8 mouse cellular contexts compared by ENCODE assay signal in the genomic region with DNA sequence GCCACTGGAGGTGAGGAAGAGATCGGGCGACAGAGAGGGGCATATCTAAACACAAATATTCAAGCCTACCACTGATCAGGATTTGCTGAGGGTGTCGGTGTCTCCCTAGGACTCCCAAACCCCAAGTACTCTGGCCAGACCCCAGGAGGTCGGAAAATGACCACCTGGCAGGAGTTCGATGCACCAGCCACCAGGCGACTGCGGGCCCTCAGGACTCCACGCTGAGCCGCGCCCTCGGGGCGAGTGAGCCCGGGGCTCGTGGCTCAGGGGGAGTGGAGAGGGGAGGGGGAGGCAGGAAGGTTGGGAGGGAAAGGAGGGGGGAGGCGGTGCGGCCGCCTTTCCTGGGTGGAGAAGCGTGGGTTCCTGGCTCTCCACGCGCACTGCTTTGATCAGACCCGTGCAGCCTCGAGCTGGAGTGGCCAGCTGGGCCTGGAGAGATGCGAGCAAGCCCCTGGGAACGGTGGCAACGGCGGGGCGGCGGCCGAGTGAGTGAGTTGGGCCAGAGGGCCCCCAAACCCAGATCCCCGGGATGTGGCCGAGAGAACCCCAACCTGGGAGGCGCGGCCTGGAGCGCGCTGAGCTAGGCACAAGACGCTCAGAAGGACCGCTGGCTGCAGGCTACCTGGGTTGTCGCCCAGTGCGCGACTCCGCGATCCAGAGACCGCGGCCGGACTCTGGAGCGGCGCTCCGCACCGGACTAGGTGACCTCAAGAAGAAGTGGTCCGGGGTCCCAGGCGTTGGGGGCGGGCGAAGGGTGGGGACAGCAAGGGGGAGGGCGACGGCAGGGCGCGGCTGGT. TPM values are rescaled to one million over a fixed set of nuclear protein-coding genes. Genes with fewer than 3 reads are reported as not detected.
DNase-seq lines count a peak whose midpoint lies in the region; ATAC-seq and TF ChIP-seq lines count a peak whose summit lies in the region.

No protein-coding gene starts in this region.

- H3K9ac ChIP-seq in hindbrain, embryonic 14.5 days: no peak overlapping the region
- H3K9ac ChIP-seq in midbrain, postnatal 0 days (replicated peaks; ENCODE audit: low read length, poor library complexity, severe bottlenecking): no peak overlapping the region

- TF ChIP-seq CTCF in brain, embryonic 14.5 days (IDR thresholded peaks at IDR 0.05; ENCODE audit: borderline replicate concordance, extremely low read depth, insufficient read depth, insufficient read length): no peak
- TF ChIP-seq CTCF in midbrain, postnatal 0 days (IDR thresholded peaks at IDR 0.05): no peak

- peak; percentile 27 for DNase-seq in kidney, postnatal 10 days
- DNase-seq in kidney, postnatal 4 days: no peak
- peak; percentile 67 for DNase-seq in brain, embryonic 14.5 days (ENCODE audit: low read depth)
- no peak for DNase-seq in hindbrain, embryonic 14.5 days (ENCODE audit: low spot score)
- no peak for DNase-seq in midbrain, postnatal 0 days (ENCODE audit: low spot score)
- no peak for DNase-seq in urinary bladder, adult 2 months (ENCODE audit: low spot score)
- DNase-seq in left cerebral cortex, postnatal 36 days (ENCODE audit: low spot score in 2 of 2): no peak
- no peak for DNase-seq in adrenal gland, postnatal 36 days

- H3K9me3 ChIP-seq in hindbrain, embryonic 14.5 days (ENCODE audit: control insufficient read depth, low read length): no peaks in the 10 kb centered on the region
- no peaks in the 10 kb centered on the region for H3K9me3 ChIP-seq in midbrain, postnatal 0 days (ENCODE audit: low read length)

- peak; percentile 34; the same call in 1 of the 2 replicates for ATAC-seq in hindbrain, embryonic 14.5 days (ENCODE audit: low FRiP score)
- peak; percentile 24; the same call in 1 of the 2 replicates for ATAC-seq in midbrain, postnatal 0 days (ENCODE audit: low FRiP score)

- H3K4me3 ChIP-seq in hindbrain, embryonic 14.5 days (replicated peaks; ENCODE audit: low read length): peak overlapping the region; percentile 29
- H3K4me3 ChIP-seq in midbrain, postnatal 0 days (ENCODE audit: low read depth, low read length): peak overlapping the region; percentile 23; the same call in 1 of the 2 replicates

- under 1% methylated on average over 46 of the region's 57 CpGs for WGBS in hindbrain, embryonic 14.5 days
- under 1% methylated on average over 42 of the region's 57 CpGs for WGBS in midbrain, postnatal 0 days

- no peaks in the 10 kb centered on the region for H3K36me3 ChIP-seq in hindbrain, embryonic 14.5 days (replicated peaks; ENCODE audit: control insufficient read depth, insufficient read depth)
- H3K36me3 ChIP-seq in midbrain, postnatal 0 days (ENCODE audit: insufficient read depth, low read length): no peaks in the 10 kb centered on the region

- no peak overlapping the region for H3K27ac ChIP-seq in hindbrain, embryonic 14.5 days
- H3K27ac ChIP-seq in midbrain, postnatal 0 days (ENCODE audit: low read depth, low read length): no peak overlapping the region

- TF ChIP-seq POLR2A in brain, embryonic 14.5 days (IDR thresholded peaks at IDR 0.05; ENCODE audit: borderline replicate concordance, extremely low read depth, insufficient read depth, insufficient read length, poor library complexity, severe bottlenecking): no peak

- H3K4me2 ChIP-seq in hindbrain, embryonic 14.5 days (replicated peaks): peak overlapping the region; percentile 55
- peak overlapping the region; percentile 44 for H3K4me2 ChIP-seq in midbrain, postnatal 0 days (ENCODE audit: low read depth, low read length, poor library complexity, severe bottlenecking)

- intact Hi-C loops in left cerebral cortex, postnatal 36 days (cut with DNase I): loop anchor here (5.0 kb wide), 1 partner anchor 77 kb away; the partner anchor contains the start of gene Metap1d

- H3K27me3 ChIP-seq in hindbrain, embryonic 14.5 days (ENCODE audit: control insufficient read depth, insufficient read depth, low read length): peaks cover 96% of the 10 kb centered on the region
- H3K27me3 ChIP-seq in midbrain, postnatal 0 days (ENCODE audit: insufficient read depth, low read length): peaks cover 85% of the 10 kb centered on the region

- H3K4me1 ChIP-seq in hindbrain, embryonic 14.5 days (replicated peaks; ENCODE audit: control insufficient read depth, insufficient read depth, low read length): 0 out of 2 replicates have a peak, but pooled peaks cover 10% of the 10 kb centered on the region
- 0 out of 2 replicates have a peak, but pooled peaks cover 5% of the 10 kb centered on the region for H3K4me1 ChIP-seq in midbrain, postnatal 0 days (ENCODE audit: insufficient read depth, low read length)

RNA-seq across cellular contexts. Expression of gene Dlx1, which starts 1.0 kb away (rescaled TPM):
- 93.3 and 265 TPM in 2 replicates for polyA plus RNA-seq in brain, embryonic 14.5 days (2012; rRNA removed)
- 0.52 TPM in 1 of 2 replicates, not detected in the other for polyA plus RNA-seq in hindbrain, embryonic 14.5 days (2014; fragmentation: Nextera tagmentation; extraction: Ambion mirVana)
- total RNA-seq in midbrain, postnatal 0 days (2014; rRNA removed): 2.8 and 8.8 TPM in 2 replicates
- 10.5 and 25.5 TPM in 2 replicates for polyA plus RNA-seq in midbrain, postnatal 0 days (2015; fragmentation: Nextera tagmentation; extraction: Ambion mirVana)
- 0.10 and 0.11 TPM in 2 replicates for polyA plus RNA-seq in urinary bladder, adult 2 months (2012; rRNA removed)
- 10 to 100 TPM; 19.4 to 21.5 TPM for total RNA-seq in left cerebral cortex, postnatal 36 days (2021)
- total RNA-seq in adrenal gland, postnatal 36 days (2021): under 1 TPM; 0.23 to 0.43 TPM

RNA-seq across cellular contexts. Expression of gene Dlx2, which starts 17.6 kb away (rescaled TPM):
- polyA plus RNA-seq in brain, embryonic 14.5 days (2012; rRNA removed): 32.8 and 48.3 TPM in 2 replicates
- polyA plus RNA-seq in hindbrain, embryonic 14.5 days (2014; fragmentation: Nextera tagmentation; extraction: Ambion mirVana): 0.23 and 0.28 TPM in 2 replicates
- 0.38 and 1.2 TPM in 2 replicates for total RNA-seq in midbrain, postnatal 0 days (2014; rRNA removed)
- polyA plus RNA-seq in midbrain, postnatal 0 days (2015; fragmentation: Nextera tagmentation; extraction: Ambion mirVana): 3.1 and 8.4 TPM in 2 replicates
- polyA plus RNA-seq in urinary bladder, adult 2 months (2012; rRNA removed): not detected in 2 replicates
- total RNA-seq in left cerebral cortex, postnatal 36 days (2021): 1 to 10 TPM; 6.0 to 6.4 TPM
- under 1 TPM in 1 of 2 experiments, not detected in 1; 0.16 TPM for total RNA-seq in adrenal gland, postnatal 36 days (2021)

Comparison
In these comparisons a context has a peak if more than half of its experiments do, and no peak if none do; other contexts are left out.
1. DNase-seq: peak in kidney, postnatal 10 days (single experiment) and brain, embryonic 14.5 days (single experiment); none in kidney, postnatal 4 days (0 of 2), hindbrain, embryonic 14.5 days (single experiment), midbrain, postnatal 0 days (single experiment), urinary bladder, adult 2 months (single experiment), left cerebral cortex, postnatal 36 days (0 of 2) and adrenal gland, postnatal 36 days (0 of 2).